Mouse (Mus musculus) cortical plate, adult 2 months (tissue): Measurements from ENCODE around the gene Ccdc162.

ENCODE experiments used
- CTCF ChIP-seq: fragments of 200-500 bp; IDR thresholded peaks from 2 replicates; pipeline ENCODE4 v1.5.1; 2011; ENCODE audit warnings: mild to moderate bottlenecking, control low read depth, low read length; ENCODE audit not compliant: insufficient read depth; ENCODE audit errors: extremely low read depth
- POLR2A ChIP-seq: fragments of 200-500 bp; IDR thresholded peaks from 2 replicates; pipeline ENCODE4 v1.6.1; 2011; ENCODE audit warnings: mild to moderate bottlenecking, low read length, control low read depth; ENCODE audit not compliant: insufficient read depth; ENCODE audit errors: extremely low read depth

DNA sequence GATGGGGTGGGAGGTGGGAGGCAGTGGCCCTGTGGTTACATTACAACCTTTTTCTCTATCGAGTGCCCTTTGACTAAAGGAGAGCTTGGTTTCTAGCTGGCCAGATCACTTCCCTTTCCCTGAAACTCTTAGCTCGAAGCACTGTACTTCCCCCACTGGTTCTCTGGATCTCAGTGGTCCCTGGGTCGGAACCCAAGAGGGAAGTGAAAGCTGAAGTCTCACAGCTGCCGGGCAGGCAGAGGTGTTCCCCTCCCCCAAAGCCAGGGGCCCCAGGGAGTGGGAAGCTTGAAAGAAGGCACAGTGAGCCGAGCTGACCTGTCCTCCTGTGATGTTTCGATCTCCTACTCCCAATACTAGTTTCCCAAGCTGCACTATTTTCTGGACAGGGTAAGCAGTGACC, 143.2 kb downstream of the Ccdc162 start:
- no peak for TF ChIP-seq POLR2A
- TF ChIP-seq CTCF: no peak
